Mouse (Mus musculus) telencephalon, adult 2 months (tissue): ENCODE results near the gene Csf1.
A peak's percentile ranks its signal among the peaks of the same experiment; 100 is the strongest.

Experiments
- DNase-seq: peaks from one replicate; pipeline ENCODE4 v3.0.0-alpha.2; 2011; ENCODE audit warnings: low read depth, low spot score

Csf1 gene

GRCm38 (mm10) chr3:107781304-107781703 is 21.0 kb upstream of the Csf1 start:
- no peak for DNase-seq

GRCm38 (mm10) chr3:107778016-107778415 is 17.7 kb upstream of the Csf1 start:
- DNase-seq: no peak

- no peak for DNase-seq
Measured at GRCm38 (mm10) chr3:107776295-107776694, 16.0 kb upstream of the Csf1 start.

GRCm38 (mm10) chr3:107775736-107776135 is 15.5 kb upstream of the Csf1 start:
- no peak for DNase-seq

GRCm38 (mm10) chr3:107775056-107775455 is 14.8 kb upstream of the Csf1 start:
- no peak for DNase-seq

GRCm38 (mm10) chr3:107772860-107773259 is 12.6 kb upstream of the Csf1 start:
- DNase-seq: no peak

GRCm38 (mm10) chr3:107769692-107770091 is 9.4 kb upstream of the Csf1 start:
- no peak for DNase-seq

- no peak for DNase-seq
Measured at GRCm38 (mm10) chr3:107768104-107768989, 8.1 kb upstream of the Csf1 start.

GRCm38 (mm10) chr3:107766804-107767203 is 6.5 kb upstream of the Csf1 start:
- no peak for DNase-seq

GRCm38 (mm10) chr3:107765979-107766378 is 5.7 kb upstream of the Csf1 start:
- no peak for DNase-seq

- DNase-seq: no peak
Measured at GRCm38 (mm10) chr3:107763552-107763951, 3.3 kb upstream of the Csf1 start.

GRCm38 (mm10) chr3:107761446-107761845 is 1.2 kb upstream of the Csf1 start:
- DNase-seq: no peak

GRCm38 (mm10) chr3:107760771-107761170 is 502 bp upstream of the Csf1 start:
- DNase-seq: no peak

GRCm38 (mm10) chr3:107758638-107759037 is 1.6 kb downstream of the Csf1 start:
- DNase-seq: no peak

- DNase-seq: no peak
Measured at GRCm38 (mm10) chr3:107758176-107758575, 2.1 kb downstream of the Csf1 start.

- DNase-seq: no peak
Measured at GRCm38 (mm10) chr3:107757365-107758129, 2.7 kb downstream of the Csf1 start.

- DNase-seq: no peak
Measured at GRCm38 (mm10) chr3:107756481-107756866, 3.8 kb downstream of the Csf1 start.

- DNase-seq: no peak
Measured at GRCm38 (mm10) chr3:107755702-107756480, 4.4 kb downstream of the Csf1 start.

GRCm38 (mm10) chr3:107754632-107755031 is 5.6 kb downstream of the Csf1 start:
- peak; percentile 28 for DNase-seq

GRCm38 (mm10) chr3:107751607-107752006 is 8.7 kb downstream of the Csf1 start:
- DNase-seq: peak; percentile 42

- no peak for DNase-seq
Measured at GRCm38 (mm10) chr3:107750775-107751540, 9.3 kb downstream of the Csf1 start.
